Mouse (Mus musculus): ENCODE results near the gene Exoc4.
A peak's percentile ranks its signal among the peaks of the same experiment; 100 is the strongest.

The Exoc4 gene

GRCm38 (mm10) chr6:33872192-33872591, 623.3 kb downstream of the Exoc4 start:
- peak; percentile 13 to 24 for DNase-seq

DNA sequence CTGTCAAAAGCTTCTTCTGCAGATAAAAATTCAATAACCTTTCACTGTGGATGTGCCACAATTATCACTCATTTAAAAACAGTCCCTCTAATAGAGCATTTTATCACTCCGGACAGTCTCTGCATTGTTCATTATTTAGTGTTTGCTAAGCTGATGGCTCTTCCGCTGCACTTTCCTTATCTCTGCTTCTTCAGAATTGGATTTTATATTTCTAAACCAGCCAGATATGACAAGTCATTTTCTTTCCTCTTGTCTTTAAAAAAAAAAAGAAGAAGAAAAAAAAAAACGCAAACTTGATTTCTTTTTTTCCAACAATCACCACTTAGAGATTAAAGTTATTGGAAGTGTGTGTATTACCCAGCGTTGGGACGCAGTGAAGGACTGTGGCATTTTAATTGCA, 624.1 kb downstream of the Exoc4 start:
- no peak for DNase-seq

DNA sequence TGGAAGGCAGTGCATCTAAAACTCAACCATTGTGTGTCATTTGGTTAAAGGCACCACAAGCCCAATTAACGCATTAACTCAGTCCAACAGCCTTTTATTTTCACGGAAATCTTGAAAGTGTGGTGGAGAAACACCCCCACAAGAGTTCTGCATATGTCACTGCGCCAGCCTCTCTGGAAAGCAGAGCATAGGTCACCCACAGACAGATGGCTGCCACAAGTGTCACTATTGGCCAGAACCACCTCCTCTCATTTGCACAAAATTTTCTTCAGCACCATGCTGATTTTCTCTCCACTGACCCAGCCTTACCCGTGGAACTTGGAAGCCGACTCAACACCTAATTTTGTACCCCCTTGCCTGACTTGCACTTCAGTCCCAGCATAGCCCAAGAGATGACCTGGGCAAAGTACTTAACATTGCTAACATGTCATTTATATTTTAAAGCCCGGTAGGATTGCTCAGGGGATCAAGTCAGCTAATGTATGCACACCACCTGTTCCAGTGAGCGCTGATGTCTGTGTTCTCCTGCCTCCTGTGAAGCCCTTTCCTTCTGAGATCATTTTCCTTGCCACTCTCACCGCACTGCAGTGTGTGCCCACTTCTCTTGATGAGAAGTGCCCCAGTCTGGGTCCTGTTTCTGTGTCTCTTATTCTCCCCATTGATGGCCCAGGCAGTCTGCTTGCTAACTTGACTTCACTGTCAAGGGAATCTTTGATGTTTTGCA, 625.6 kb downstream of the Exoc4 start:
- DNase-seq, result peak; percentile 57 to 75

DNA sequence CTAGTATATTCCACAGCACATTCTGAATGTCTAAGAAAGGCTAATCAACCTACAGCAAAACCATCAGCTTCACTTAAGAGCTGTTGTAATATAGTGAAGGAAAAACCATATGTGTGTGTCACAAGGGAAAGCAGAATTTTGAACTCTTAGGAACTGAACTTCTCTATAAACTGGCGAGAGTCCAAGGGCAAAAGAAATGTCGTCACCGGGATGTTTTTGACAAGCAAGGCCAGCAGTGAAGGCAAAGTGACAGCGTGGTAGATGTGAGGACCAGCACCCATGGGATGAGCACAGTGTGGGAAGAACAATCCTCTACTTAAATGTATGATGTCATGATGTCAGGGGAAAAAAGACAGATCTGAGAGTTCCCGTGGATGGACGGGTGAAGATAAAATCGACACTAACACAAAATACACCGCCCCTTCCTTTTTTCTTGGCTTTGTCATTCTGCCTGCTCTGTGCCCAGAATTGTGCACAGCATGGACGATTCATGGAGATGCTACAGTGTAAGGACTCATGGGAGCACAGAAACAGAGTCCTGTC, 635.3 kb downstream of the Exoc4 start:
- DNase-seq, result no peak

- DNase-seq, result no peak
Measured at GRCm38 (mm10) chr6:33886941-33887340, 638.1 kb downstream of the Exoc4 start.

DNA sequence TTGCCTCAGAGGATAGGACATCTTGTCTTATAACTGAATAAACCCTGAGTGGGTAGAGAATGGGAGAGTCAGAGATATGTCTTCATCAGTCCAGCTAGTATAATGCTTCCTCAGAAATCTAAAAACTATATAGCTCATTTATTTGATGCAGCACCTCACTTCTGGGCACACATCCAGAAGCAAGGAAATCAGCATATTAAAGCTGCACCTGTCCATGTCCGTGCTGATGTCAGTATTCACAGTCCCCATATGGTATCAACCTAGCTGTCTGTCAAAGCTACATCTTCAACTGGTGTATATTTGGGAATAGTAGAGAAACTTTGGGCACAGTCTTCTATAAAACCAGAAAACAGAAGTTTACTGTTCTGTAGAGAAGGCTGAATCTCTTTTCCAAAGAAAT, 642.0 kb downstream of the Exoc4 start:
- no peak for DNase-seq

DNA sequence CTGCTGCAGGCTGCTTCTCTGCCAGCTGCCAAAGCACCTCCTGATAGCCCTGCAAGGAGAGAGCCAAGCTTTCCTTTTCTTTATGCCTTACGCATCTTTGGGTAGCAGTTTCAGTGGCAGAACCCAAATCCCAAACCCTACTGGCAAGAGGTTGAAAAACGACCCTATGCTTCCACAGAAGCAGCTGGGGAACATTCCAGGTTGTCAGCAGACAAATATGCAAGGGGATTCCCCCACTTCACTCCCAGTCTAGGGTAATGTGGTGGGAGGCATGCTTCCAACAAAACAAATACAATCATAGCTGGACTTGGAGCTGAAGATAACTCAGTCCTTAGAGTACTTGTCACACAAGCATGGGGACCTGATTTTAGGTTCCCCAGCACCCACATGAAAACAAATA, 643.3 kb downstream of the Exoc4 start:
- no peak for DNase-seq

DNA sequence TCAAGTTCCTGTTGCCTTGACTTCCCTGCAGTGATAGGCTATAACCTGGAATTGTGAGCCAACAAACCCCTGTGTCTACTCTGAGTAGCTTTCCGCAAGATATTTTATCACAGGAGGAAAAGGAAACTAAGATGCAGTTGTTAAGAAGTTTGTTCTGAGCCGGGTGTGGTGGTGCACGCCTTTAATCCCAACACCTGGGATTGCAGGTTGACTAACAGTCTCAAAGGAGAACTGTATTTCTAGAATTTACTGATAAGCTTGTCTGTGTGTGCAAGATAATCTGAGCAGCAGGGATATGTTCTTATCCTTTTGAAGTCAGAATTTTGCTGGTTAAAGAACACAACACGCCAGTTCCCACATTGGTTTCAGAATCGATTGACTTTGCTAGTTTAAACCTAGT, 651.1 kb downstream of the Exoc4 start:
- no peak for DNase-seq

DNA sequence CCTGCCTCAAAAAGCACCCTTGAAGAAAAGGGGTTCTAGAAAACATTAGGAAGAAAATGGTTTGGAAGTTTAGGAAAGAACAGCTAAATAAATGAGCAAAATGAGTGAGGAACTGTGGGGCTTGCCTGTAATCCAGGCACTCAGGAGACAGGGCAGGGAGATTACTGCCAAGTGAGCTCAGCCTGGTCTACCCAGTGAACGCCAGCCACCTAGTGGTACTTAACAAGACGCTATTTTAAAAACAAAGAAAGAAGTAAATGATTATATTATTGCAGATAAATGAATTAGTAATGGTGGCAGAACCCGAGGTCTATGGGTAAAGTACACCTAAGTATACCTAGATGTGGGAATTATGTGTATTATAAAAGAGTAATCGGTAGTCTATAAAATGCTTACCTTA, 651.7 kb downstream of the Exoc4 start:
- peak; percentile 19 to 21 for DNase-seq

DNA sequence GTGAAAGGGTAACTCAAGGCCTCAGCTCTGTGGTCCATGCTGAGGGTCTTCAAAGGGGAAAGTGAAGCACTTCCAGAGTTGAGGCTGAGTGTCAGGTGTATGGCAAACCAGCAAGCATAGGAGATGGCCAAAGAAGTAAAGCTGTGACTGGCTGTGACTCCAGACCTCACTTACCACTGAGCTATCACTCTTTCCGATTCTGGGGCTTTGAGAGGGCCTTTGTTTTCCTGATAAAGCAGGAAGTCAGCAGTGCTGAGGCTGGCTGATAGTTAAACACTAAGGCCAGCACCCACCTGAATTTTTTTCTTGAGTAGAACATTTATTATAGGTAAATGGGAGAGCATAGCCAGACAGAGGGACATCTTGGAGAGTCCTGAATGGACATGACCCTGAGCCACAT, 656.2 kb downstream of the Exoc4 start:
- DNase-seq, result no peak

- no peak for DNase-seq
Measured at GRCm38 (mm10) chr6:33910671-33911070, 661.8 kb downstream of the Exoc4 start.

- DNase-seq, result no peak
Measured at GRCm38 (mm10) chr6:33913072-33913471, 664.2 kb downstream of the Exoc4 start.

DNA sequence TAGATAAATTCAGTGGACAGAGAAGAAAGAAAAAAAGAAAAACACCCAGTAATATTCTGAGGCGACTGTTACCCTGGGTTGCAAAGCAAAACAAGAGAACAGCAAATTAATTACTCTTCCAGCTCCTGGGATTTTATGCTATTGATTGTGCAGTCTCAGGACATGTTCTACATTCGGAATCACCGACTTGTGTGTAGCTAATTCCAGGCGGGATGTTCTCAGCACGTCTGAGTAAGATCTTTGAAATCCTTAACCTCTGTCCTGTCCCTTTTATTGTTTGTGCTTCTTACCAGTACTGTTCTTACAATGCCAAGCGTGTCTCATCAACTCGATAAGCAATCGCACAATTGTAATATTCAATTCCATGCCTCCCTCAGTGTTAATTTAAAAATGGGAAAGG, 664.6 kb downstream of the Exoc4 start:
- no peak for DNase-seq

DNA sequence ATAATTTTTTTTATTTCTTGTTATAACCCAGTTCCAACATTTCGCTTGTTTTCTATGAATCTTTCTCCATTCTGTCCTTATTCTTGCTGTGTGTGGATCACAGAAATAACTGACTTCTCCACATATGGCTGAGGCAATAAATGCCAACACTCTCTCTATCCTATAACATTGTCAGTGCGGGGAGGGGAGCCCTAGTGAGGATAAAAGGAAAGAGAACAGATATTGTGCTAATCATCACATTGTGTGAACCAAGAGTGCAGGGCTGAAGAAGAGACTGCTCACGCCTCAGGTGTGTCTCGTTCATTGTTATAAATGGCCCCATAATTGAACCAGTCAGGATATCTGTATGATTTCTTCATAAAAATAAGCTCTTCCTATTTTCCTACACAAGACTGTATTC, 665.1 kb downstream of the Exoc4 start:
- no peak for DNase-seq

GRCm38 (mm10) chr6:33923571-33923970, 674.7 kb downstream of the Exoc4 start:
- peak; percentile 59 to 64 for DNase-seq

- DNase-seq, result peak; percentile 46 to 58
Measured at GRCm38 (mm10) chr6:33924888-33925287, 676.0 kb downstream of the Exoc4 start.

GRCm38 (mm10) chr6:33929342-33930086, 680.6 kb downstream of the Exoc4 start:
- peak; percentile 93 for DNase-seq

GRCm38 (mm10) chr6:33930087-33930945, 681.4 kb downstream of the Exoc4 start:
- no peak for DNase-seq

- DNase-seq, result peak; percentile 43 to 55
Measured at GRCm38 (mm10) chr6:33937906-33938305, 689.0 kb downstream of the Exoc4 start.

GRCm38 (mm10) chr6:33939169-33939568, 690.3 kb downstream of the Exoc4 start:
- DNase-seq, result no peak

DNA sequence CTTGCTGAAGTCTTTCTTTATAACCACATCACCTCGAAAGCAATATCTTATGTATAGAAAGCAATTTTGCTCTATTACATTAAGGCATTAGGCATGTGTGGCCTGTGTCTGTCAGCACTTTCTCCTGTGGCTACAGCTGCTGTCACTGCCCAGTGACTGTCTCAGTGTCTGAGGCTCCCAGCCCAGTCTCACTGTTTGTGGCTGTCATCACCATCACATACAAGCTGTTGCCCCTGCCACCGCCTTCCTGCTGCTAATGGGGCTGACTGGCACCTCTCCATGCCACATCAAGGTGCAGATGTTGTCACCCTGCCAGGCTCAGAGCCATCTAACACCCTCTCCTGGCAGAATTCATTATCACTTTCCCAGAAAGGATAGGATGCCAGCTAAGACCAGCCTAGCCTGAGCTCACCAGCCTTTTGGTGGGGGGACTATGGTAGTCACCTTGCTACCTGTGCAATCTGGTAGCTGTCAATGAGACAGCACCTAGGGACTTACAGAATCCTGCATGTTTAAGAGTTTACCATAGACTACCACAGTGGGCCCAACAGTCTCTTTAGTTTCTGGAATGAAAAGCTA, 698.1 kb downstream of the Exoc4 start:
- DNase-seq, result peak; percentile 74 to 80

DNA sequence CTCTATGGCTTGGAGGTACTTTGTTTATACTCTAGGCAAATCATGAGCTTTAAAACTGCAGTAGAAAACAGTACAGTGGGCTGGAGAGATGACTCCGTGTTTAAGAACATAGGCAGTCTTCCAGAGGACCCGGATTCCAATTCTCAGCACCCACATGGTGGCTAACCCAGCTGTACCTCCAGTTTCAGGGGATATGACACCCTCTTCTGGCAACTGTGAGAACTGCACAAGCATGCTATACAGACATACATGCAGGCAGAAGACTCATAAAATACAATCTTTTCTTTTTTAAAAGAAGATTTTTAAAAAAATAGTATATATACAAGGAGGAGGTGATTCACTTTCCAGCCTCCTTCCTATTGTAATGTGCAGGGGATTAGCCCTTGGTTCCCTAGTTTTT, 701.2 kb downstream of the Exoc4 start:
- DNase-seq, result no peak

DNA sequence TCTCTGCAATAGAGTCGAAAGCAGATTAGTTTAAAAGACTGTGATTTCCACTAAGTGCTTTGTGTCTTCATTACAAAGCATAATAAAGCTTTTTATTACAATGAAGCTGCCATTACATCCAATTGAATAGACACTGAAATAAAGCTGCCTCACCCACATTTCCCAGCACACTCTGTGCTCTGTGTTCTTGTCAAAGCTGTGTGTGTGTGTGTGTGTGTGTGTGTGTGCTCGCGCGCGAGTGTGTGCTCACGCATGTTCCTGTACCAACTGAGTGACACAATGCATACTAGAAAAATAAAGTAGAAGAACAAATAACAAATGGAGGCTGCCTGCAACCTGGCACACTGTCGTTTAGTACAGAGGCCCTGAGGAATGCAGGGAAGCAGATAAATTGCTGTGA, 706.6 kb downstream of the Exoc4 start:
- no peak for DNase-seq
